Mouse (Mus musculus): Measurements from ENCODE around the gene Vdr. TPM values are rescaled to one million over a fixed set of nuclear protein-coding genes. Genes with fewer than 3 reads are reported as not detected.

Vdr gene
- polyA plus RNA-seq, 1 experiment from 2014 or later = 20.6 TPM

DNA sequence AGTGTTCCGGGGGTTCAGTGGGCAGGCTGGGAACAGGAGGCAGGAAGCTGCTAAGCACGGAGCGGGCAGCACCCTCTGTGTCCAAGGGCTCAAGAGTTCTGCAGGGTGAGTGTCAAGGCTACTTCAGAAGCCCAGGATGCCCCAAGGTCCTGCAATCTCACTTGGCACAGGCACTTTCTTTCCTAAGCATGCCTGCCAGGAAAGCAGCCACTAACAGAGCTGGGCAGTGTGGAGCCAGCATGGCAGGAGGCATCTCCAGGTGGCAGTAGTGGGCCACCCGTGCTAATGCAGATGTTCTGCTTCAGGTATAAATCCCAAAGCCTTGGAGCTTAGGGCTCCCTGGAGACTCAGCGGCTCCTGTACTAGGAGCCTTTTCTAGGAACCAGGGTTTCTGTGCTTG is 100.5 kb downstream of the Vdr start:
- WGBS = 83% methylated on average over 5 of the region's 5 CpGs
- H3K4me3 ChIP-seq (replicated peaks; ENCODE audit: low read depth, low read length) = no peak overlapping the region
- peaks cover 35% of the 10 kb centered on the region for H3K36me3 ChIP-seq (ENCODE audit: insufficient read depth, low read length)
- peak; percentile 40 for DNase-seq (ENCODE audit: low spot score)
- H3K9ac ChIP-seq (ENCODE audit: low read depth, low read length) = no peak overlapping the region
- H3K4me1 ChIP-seq (replicated peaks; ENCODE audit: insufficient read depth, low read length) = peaks cover 26% of the 10 kb centered on the region
- peak; percentile 73 for TF ChIP-seq CTCF (IDR thresholded peaks at IDR 0.05; ENCODE audit: low read depth)
- H3K9me3 ChIP-seq (replicated peaks; ENCODE audit: low read length) = no peaks in the 10 kb centered on the region
- no peak overlapping the region for H3K4me2 ChIP-seq (ENCODE audit: low read length)
- no peak for ATAC-seq (replicated peaks; ENCODE audit: low FRiP score, low read depth)
- H3K27me3 ChIP-seq (ENCODE audit: insufficient read depth, low read length) = no peaks in the 10 kb centered on the region
- no peak overlapping the region for H3K27ac ChIP-seq

DNA sequence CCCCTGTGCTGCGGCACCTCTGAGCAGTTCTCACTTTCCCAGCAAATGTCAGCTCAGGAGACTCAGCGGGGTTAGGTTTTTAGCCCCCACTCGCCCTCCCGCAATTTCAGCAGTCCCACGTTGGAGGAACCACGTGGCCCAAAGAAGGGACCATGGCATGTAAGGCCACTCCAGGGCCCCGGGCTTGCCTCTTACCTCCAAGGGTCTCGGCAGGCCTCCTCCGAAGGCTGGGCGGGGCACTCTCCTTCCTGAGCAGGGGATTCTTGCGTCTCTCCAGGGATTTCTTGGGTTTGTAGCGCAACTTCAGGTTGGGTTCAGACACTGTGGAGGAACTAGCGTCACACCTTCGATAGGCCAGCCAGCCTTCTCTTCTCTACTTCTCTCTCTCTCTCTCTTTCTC is 101.2 kb downstream of the Vdr start:
- H3K9ac ChIP-seq (ENCODE audit: low read depth, low read length) = no peak overlapping the region
- peaks cover 35% of the 10 kb centered on the region for H3K36me3 ChIP-seq (ENCODE audit: insufficient read depth, low read length)
- H3K4me2 ChIP-seq (ENCODE audit: low read length) = no peak overlapping the region
- peaks cover 20% of the 10 kb centered on the region for H3K4me1 ChIP-seq (replicated peaks; ENCODE audit: insufficient read depth, low read length)
- WGBS = 89% methylated on average over 14 of the region's 14 CpGs
- DNase-seq (ENCODE audit: low spot score) = no peak
- H3K9me3 ChIP-seq (replicated peaks; ENCODE audit: low read length) = no peaks in the 10 kb centered on the region
- no peak for TF ChIP-seq CTCF (IDR thresholded peaks at IDR 0.05; ENCODE audit: low read depth)
- H3K27me3 ChIP-seq (ENCODE audit: insufficient read depth, low read length) = no peaks in the 10 kb centered on the region
- no peak overlapping the region for H3K27ac ChIP-seq
- H3K4me3 ChIP-seq (replicated peaks; ENCODE audit: low read depth, low read length) = no peak overlapping the region
- ATAC-seq (replicated peaks; ENCODE audit: low FRiP score, low read depth) = no peak

- no peak overlapping the region for H3K9ac ChIP-seq (ENCODE audit: low read depth, low read length)
- no peaks in the 10 kb centered on the region for H3K27me3 ChIP-seq (ENCODE audit: insufficient read depth, low read length)
- no peak for TF ChIP-seq CTCF (IDR thresholded peaks at IDR 0.05; ENCODE audit: low read depth)
- DNase-seq (ENCODE audit: low spot score) (no peak), ATAC-seq (replicated peaks; ENCODE audit: low FRiP score, low read depth) (no peak)
- no peak overlapping the region for H3K27ac ChIP-seq
- no peak overlapping the region for H3K4me3 ChIP-seq (replicated peaks; ENCODE audit: low read depth, low read length)
- no peak overlapping the region for H3K4me2 ChIP-seq (ENCODE audit: low read length)
- WGBS = 84% methylated on average over 14 of the region's 14 CpGs
- H3K36me3 ChIP-seq (ENCODE audit: insufficient read depth, low read length) = peaks cover 35% of the 10 kb centered on the region
- H3K9me3 ChIP-seq (replicated peaks; ENCODE audit: low read length) = no peaks in the 10 kb centered on the region
- H3K4me1 ChIP-seq (replicated peaks; ENCODE audit: insufficient read depth, low read length) = peaks cover 13% of the 10 kb centered on the region; the same call in 1 of the 2 replicates
Observed at GRCm38 (mm10) chr15:97808532-97808931, 101.9 kb downstream of the Vdr start.

- H3K27me3 ChIP-seq (ENCODE audit: insufficient read depth, low read length) = no peaks in the 10 kb centered on the region
- H3K4me1 ChIP-seq (replicated peaks; ENCODE audit: insufficient read depth, low read length) = peaks cover 7% of the 10 kb centered on the region; the same call in 1 of the 2 replicates
- no peak overlapping the region for H3K4me2 ChIP-seq (ENCODE audit: low read length)
- no peak for DNase-seq (ENCODE audit: low spot score)
- no peak overlapping the region for H3K4me3 ChIP-seq (replicated peaks; ENCODE audit: low read depth, low read length)
- H3K9me3 ChIP-seq (replicated peaks; ENCODE audit: low read length) = no peaks in the 10 kb centered on the region
- H3K36me3 ChIP-seq (ENCODE audit: insufficient read depth, low read length) = peaks cover 35% of the 10 kb centered on the region
- WGBS = 82% methylated on average over 12 of the region's 12 CpGs
- TF ChIP-seq CTCF (IDR thresholded peaks at IDR 0.05; ENCODE audit: low read depth) = no peak
- no peak overlapping the region for H3K27ac ChIP-seq
- no peak for ATAC-seq (replicated peaks; ENCODE audit: low FRiP score, low read depth)
- H3K9ac ChIP-seq (ENCODE audit: low read depth, low read length) = no peak overlapping the region
Observed at GRCm38 (mm10) chr15:97807867-97808266, 102.6 kb downstream of the Vdr start.

Other genes starting within 250 kb of the Vdr start
- 36.3 and 37.2 TPM in 2 replicates for gene Rpap3, start 204.8 kb downstream of the Vdr start, polyA plus RNA-seq (2015; fragmentation: Nextera tagmentation; extraction: Ambion mirVana)
- gene Endou, start 179.3 kb downstream of the Vdr start, polyA plus RNA-seq (2015; fragmentation: Nextera tagmentation; extraction: Ambion mirVana) = 1.5 and 2.2 TPM in 2 replicates
- 27.5 and 29.2 TPM in 2 replicates for gene Rapgef3, start 142.7 kb downstream of the Vdr start, polyA plus RNA-seq (2015; fragmentation: Nextera tagmentation; extraction: Ambion mirVana)
- 86.9 and 108 TPM in 2 replicates for gene Slc48a1, start 132.1 kb downstream of the Vdr start, polyA plus RNA-seq (2015; fragmentation: Nextera tagmentation; extraction: Ambion mirVana)
- 24.5 and 24.7 TPM in 2 replicates for gene Hdac7, start 66.1 kb downstream of the Vdr start, polyA plus RNA-seq (2015; fragmentation: Nextera tagmentation; extraction: Ambion mirVana)
- 55.0 and 58.3 TPM in 2 replicates for gene Tmem106c, start 53.6 kb upstream of the Vdr start, polyA plus RNA-seq (2015; fragmentation: Nextera tagmentation; extraction: Ambion mirVana)
- 14.8 and 16.4 TPM in 2 replicates for gene Col2a1, start 94.1 kb upstream of the Vdr start, polyA plus RNA-seq (2015; fragmentation: Nextera tagmentation; extraction: Ambion mirVana)
- gene Pfkm, start 182.0 kb upstream of the Vdr start, polyA plus RNA-seq (2015; fragmentation: Nextera tagmentation; extraction: Ambion mirVana) = 34.2 and 35.3 TPM in 2 replicates
- 17.1 and 17.9 TPM in 2 replicates for gene Senp1, start 183.1 kb upstream of the Vdr start, polyA plus RNA-seq (2015; fragmentation: Nextera tagmentation; extraction: Ambion mirVana)

Data from kidney, postnatal 0 days (tissue).